Mouse (Mus musculus) hindbrain, embryonic 14.5 days (tissue): ENCODE data around the gene Tmem30c. TPM values are rescaled to one million over a fixed set of nuclear protein-coding genes. Genes with fewer than 3 reads are reported as not detected.

Experiments used
- ATAC-seq: fragments of 200-750 bp; cut with Nextera tagmentation; 2 replicates; pipeline ENCODE4 v1.8.0; 2017; ENCODE audit warnings: moderate number of reproducible peaks, mild to moderate bottlenecking, moderate TSS enrichment, moderate library complexity; ENCODE audit not compliant: low FRiP score
- DNase-seq: peaks from one replicate; pipeline ENCODE4 v3.0.0-alpha.2; 2015; ENCODE audit warnings: low spot score
- H3K27ac ChIP-seq: fragments of 300-500 bp; sonication (generic); 2 replicates; pipeline ENCODE4 v1.5.1; 2014; ENCODE audit warnings: mild to moderate bottlenecking, moderate library complexity
- H3K27me3 ChIP-seq: fragments of 300-500 bp; sonication (generic); 2 replicates; pipeline ENCODE4 v1.6.1; 2014; ENCODE audit warnings: mild to moderate bottlenecking, low read length, mixed read lengths; ENCODE audit not compliant: control insufficient read depth, insufficient read depth
- H3K36me3 ChIP-seq: fragments of 300-500 bp; sonication (generic); replicated peaks from 2 replicates; pipeline ENCODE4 v1.6.1; 2014; ENCODE audit not compliant: control insufficient read depth, insufficient read depth
- H3K4me1 ChIP-seq: fragments of 300-500 bp; sonication (generic); replicated peaks from 2 replicates; pipeline ENCODE4 v1.6.1; 2014; ENCODE audit warnings: antibody characterized with exemption, low read length, mixed read lengths; ENCODE audit not compliant: control insufficient read depth, insufficient read depth
- H3K4me2 ChIP-seq: fragments of 300-500 bp; sonication (generic); replicated peaks from 2 replicates; pipeline ENCODE4 v1.6.1; 2014; ENCODE audit warnings: mild to moderate bottlenecking, moderate library complexity
- H3K4me3 ChIP-seq: fragments of 300-500 bp; sonication (generic); replicated peaks from 2 replicates; pipeline ENCODE4 v1.5.1; 2014; ENCODE audit warnings: mild to moderate bottlenecking, low read length
- H3K9ac ChIP-seq: fragments of 300-500 bp; sonication (generic); 2 replicates; pipeline ENCODE4 v1.6.1; 2014
- H3K9me3 ChIP-seq: fragments of 300-500 bp; sonication (generic); 2 replicates; pipeline ENCODE4 v1.6.1; 2016; ENCODE audit warnings: low read length; ENCODE audit not compliant: control insufficient read depth
- WGBS: fragments of 180-500 bp; shearing (Covaris S2); extraction: QIAGEN DNeasy Blood & Tissue Kit; methylation state at CpG from one replicate; pipeline ENCODE4 v1.1.7; 2014; 5-methylcytosine and 5-hydroxymethylcytosine counted together
- polyA plus RNA-seq: library from polyadenylated mRNA; unstranded; fragments of >200 nt; fragmentation: Nextera tagmentation; extraction: Ambion mirVana; gene quantifications from 2 replicates; pipeline ENCODE4 v1.2.1, GENCODE M21; 2014

Tmem30c gene
- polyA plus RNA-seq, 1 experiment from 2014 or later = 0.43 TPM

GRCm38 (mm10) chr16:57302792-57303698 lies 10.4 kb upstream of the Tmem30c start:
- peak; percentile 78 for ATAC-seq
- Histone ChIP-seq H3K36me3 (no peaks in the 10 kb centered on the region), H3K4me3 (no peak overlapping the region), H3K27me3 (no peaks in the 10 kb centered on the region), H3K27ac (no peak overlapping the region), H3K9ac (no peak overlapping the region), H3K4me2 (no peak overlapping the region), H3K9me3 (no peaks in the 10 kb centered on the region), H3K4me1 (no peaks in the 10 kb centered on the region)
- WGBS = 69% methylated on average over 25 of the region's 25 CpGs
- DNase-seq = no peak

- Histone ChIP-seq H3K4me1 (no peaks in the 10 kb centered on the region), H3K9ac (no peak overlapping the region), H3K36me3 (no peaks in the 10 kb centered on the region), H3K9me3 (no peaks in the 10 kb centered on the region), H3K4me2 (no peak overlapping the region), H3K27me3 (no peaks in the 10 kb centered on the region), H3K4me3 (no peak overlapping the region), H3K27ac (no peak overlapping the region)
- no peak for DNase-seq
- no peak for ATAC-seq
- 84% methylated on average over 9 of the region's 9 CpGs for WGBS
Measured at GRCm38 (mm10) chr16:57301512-57302115, 8.9 kb upstream of the Tmem30c start.

GRCm38 (mm10) chr16:57295216-57295934 lies 2.7 kb upstream of the Tmem30c start:
- Histone ChIP-seq H3K4me3 (no peak overlapping the region), H3K27me3 (no peaks in the 10 kb centered on the region), H3K4me1 (no peaks in the 10 kb centered on the region), H3K36me3 (no peaks in the 10 kb centered on the region), H3K9me3 (no peaks in the 10 kb centered on the region), H3K4me2 (no peak overlapping the region), H3K27ac (no peak overlapping the region), H3K9ac (no peak overlapping the region)
- DNase-seq = no peak
- no peak for ATAC-seq
- WGBS = 87% methylated on average over 10 of the region's 10 CpGs

- Histone ChIP-seq H3K9me3 (no peaks in the 10 kb centered on the region), H3K36me3 (no peaks in the 10 kb centered on the region), H3K27me3 (no peaks in the 10 kb centered on the region), H3K4me3 (no peak overlapping the region), H3K27ac (no peak overlapping the region), H3K4me2 (no peak overlapping the region), H3K9ac (no peak overlapping the region), H3K4me1 (no peaks in the 10 kb centered on the region)
- DNase-seq = no peak
- 67% methylated on average over 4 of the region's 4 CpGs for WGBS
- ATAC-seq = no peak
Measured at GRCm38 (mm10) chr16:57292296-57292695, 369 bp downstream of the Tmem30c start.

GRCm38 (mm10) chr16:57291696-57292095 lies 969 bp downstream of the Tmem30c start:
- ATAC-seq = no peak
- Histone ChIP-seq H3K27me3 (no peaks in the 10 kb centered on the region), H3K36me3 (no peaks in the 10 kb centered on the region), H3K4me1 (no peaks in the 10 kb centered on the region), H3K9me3 (no peaks in the 10 kb centered on the region), H3K4me2 (no peak overlapping the region), H3K4me3 (no peak overlapping the region), H3K9ac (no peak overlapping the region), H3K27ac (no peak overlapping the region)
- no peak for DNase-seq
- WGBS = 94% methylated on average over 5 of the region's 5 CpGs

GRCm38 (mm10) chr16:57281417-57281816 lies 11.2 kb downstream of the Tmem30c start:
- DNase-seq = no peak

GRCm38 (mm10) chr16:57280221-57281217 lies 12.1 kb downstream of the Tmem30c start:
- Histone ChIP-seq H3K27ac (no peak overlapping the region), H3K9ac (no peak overlapping the region), H3K4me1 (no peaks in the 10 kb centered on the region), H3K27me3 (no peaks in the 10 kb centered on the region), H3K36me3 (no peaks in the 10 kb centered on the region), H3K4me2 (no peak overlapping the region), H3K9me3 (no peaks in the 10 kb centered on the region), H3K4me3 (no peak overlapping the region)
- ATAC-seq (no peak), DNase-seq (no peak)
- WGBS = 90% methylated on average over 31 of the region's 31 CpGs

More at GRCm38 (mm10) chr16:57281417-57281816, 11.2 kb downstream of the Tmem30c start:
- no peak overlapping the region for H3K9ac ChIP-seq
- H3K27me3 ChIP-seq = no peaks in the 10 kb centered on the region
- 80% methylated on average over 8 of the region's 8 CpGs for WGBS
- H3K36me3 ChIP-seq = no peaks in the 10 kb centered on the region
- H3K27ac ChIP-seq = no peak overlapping the region
- H3K9me3 ChIP-seq = no peaks in the 10 kb centered on the region
- ATAC-seq = no peak
- H3K4me3 ChIP-seq = no peak overlapping the region
- no peaks in the 10 kb centered on the region for H3K4me1 ChIP-seq
- no peak overlapping the region for H3K4me2 ChIP-seq

GRCm38 (mm10) chr16:57278976-57279626 lies 13.6 kb downstream of the Tmem30c start:
- Histone ChIP-seq H3K9ac (no peak overlapping the region), H3K27me3 (no peaks in the 10 kb centered on the region), H3K9me3 (no peaks in the 10 kb centered on the region), H3K4me1 (no peaks in the 10 kb centered on the region), H3K27ac (no peak overlapping the region), H3K4me2 (no peak overlapping the region), H3K36me3 (no peaks in the 10 kb centered on the region), H3K4me3 (no peak overlapping the region)
- ATAC-seq (no peak), DNase-seq (no peak)
- whole genome bisulfite sequencing = 92% methylated on average over 10 of the region's 12 CpGs
